Mouse (Mus musculus) kidney, postnatal 14 days (tissue): ENCODE data around the gene Spock1.

Source experiments
- DNase-seq: peaks from one replicate; pipeline ENCODE4 v3.0.0; 2022; ENCODE audit warnings: mixed read lengths

The Spock1 gene

DNA sequence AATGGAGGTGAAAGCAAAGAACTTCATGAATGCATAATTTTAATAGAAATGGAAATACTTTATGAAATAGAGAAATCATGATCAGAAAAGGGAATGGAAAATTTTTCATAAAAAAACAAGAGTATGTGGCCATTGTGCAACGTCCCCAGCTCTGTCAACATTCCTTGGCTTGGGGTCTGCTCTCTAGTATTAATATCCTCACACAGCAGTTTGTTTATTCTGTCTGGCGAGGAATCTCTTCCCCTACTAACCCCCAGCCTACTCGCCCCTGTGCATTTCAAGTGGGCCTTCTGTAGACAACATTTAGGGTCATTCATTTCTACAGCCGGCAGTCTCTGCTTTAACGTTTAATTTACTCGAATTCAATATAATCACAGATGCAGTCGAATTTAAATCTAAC lies 181.5 kb downstream of the Spock1 start:
- DNase-seq, result no peak

DNA sequence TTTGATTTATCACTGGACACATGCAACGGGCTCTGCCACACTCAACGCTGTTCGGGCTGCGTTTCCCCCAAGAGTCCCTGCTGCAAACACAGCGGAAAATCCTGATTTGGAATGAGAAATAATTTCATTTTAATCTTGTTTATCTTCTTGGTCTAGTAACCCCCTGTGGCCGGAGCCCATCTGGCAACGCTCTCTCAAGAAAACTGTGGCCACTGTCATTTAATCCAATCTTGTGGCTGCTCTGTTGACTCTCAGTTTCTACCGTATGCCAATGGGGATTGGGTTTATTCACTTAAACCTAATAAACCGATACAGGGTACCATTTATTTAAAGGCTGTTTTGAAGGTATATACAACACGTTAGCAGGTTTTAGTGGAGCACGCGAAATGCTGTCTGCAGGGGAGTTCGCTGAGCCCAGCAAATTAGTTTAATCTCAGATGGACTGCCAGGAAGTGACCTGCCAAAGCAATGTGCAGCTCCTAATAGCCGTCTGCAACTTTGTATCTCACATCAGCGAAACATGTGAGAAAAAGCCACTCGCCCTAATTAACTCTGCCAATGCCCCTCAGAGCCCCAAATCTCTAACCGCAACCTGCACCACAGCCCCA lies 185.7 kb downstream of the Spock1 start:
- peak; percentile 7 for DNase-seq

DNA sequence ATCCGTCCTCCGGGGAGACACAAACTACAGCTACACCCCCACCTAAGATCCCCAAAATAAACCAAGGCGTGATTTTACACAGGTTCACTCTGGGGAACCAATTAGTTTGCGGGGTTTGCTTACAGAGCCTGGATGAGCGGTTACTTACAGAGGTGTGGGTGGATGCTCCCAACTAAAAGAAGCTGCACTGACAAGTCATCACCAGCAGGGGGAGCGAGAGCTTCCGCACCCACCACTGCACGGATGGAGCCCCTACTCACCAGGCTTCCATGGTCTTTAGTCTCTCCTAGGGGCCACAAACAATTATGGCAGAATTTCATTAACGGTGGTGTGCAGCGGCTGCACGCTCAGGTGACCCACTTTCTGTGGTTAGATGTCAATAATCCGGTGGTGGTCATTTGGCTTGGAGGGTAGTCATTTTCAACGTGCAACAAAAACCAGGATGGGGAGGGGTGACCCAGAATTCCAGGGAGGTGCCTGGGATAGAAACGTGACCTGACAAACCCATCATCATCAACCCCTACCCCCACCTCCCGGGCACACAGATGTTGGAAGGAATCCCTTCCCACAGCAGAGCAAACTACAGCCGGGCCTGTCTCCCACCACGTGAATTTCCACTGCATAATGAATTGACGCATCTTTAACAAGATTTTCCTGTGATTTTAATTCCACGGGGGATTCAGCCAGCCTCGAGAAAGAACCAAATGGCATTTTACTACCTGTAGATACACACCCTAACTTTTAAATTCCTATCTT lies 186.4 kb downstream of the Spock1 start:
- DNase-seq, result peak; percentile 14

DNA sequence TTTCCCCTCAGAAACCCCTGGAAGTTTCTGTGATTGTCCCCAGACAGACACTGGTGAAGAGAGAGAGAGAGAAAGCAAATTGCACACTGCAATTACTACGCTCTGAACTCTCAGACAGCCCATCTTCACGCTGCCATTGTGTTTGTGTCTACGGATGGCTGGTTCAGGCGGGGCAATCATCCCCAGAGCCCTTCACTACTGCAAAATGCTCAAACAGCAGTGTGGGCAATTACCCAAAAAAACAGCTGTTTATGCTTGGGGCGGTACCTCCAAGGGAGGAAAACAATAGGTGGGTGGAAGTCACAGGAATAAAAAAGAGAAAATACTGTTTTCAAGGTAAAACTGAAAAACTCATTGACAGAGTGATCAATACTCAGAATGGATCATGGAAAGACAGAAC lies 190.0 kb downstream of the Spock1 start:
- no peak for DNase-seq

DNA sequence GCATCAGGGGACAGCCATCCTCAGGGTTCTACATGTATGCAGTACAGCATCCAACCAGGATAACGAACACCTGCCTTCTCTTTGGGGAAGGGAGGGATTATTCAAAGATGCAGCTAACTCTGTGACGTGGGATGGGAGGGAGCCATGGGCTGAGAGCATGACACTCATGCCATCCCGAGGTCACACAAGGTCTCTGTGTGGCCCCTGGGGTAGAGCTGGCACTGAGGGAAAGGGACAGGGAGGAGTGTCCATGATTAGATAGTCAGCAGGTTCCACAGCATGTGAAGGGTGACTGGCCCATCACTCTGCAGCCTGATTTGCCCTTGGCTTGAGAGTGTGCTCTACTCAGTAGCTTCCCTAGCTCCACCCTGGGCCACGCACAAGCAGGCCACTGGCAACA lies 195.2 kb downstream of the Spock1 start:
- no peak for DNase-seq

DNA sequence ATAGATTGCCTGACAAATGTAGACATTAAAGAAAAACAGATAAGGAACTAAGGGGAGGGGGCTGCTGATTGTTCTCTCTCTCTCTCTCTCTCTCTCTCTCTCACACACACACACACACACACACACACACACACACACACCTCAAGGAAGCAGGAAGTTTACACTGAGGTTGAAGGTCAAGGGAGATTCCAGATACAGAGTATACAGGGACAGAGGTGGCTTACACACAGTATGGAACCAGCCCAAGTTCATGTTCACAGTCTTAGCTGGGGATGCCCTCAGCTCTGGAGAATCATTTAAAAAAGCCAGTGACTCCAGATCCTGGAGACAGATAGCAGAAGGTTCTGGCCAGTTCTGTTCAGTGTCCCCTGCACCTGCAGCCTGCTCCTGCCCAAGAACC lies 199.7 kb downstream of the Spock1 start:
- DNase-seq, result no peak

DNA sequence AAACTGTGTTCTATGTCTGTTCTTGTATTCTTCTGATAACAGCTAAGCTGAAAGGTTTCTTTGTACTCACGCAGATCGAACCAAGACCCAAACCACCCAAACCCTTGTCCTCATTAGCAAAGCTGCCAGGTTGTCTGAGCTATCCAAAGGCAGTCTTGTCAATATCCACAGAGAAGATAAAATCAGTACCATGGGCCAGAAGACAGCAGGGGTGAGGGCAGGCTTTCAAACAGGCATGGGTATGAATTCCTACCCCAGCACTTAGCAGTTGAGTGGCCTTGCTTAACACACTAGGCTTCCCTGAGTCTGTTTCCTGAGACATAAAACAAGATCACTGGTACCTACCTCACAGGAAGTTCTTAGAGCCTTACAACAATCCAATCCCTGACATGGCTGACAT lies 205.2 kb downstream of the Spock1 start:
- no peak for DNase-seq

DNA sequence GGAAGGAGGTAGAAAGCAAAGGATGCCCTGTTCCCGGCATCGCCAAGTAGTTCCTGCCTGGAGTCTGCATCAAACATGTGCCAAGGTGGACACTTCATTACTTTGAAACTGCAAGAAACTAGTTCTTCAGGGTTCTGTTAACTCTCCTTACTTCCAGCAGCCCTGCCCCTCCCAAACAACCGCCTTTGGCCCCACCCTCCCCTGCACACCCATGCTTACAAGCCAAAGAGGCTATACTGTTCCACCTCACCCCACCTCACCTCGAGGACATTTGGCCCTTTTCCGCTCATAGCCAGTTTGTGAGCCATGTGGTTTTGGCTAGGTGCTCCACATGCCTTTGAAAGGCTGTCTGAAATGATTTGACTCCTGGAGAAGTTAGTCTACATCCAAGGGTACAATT lies 211.4 kb downstream of the Spock1 start:
- no peak for DNase-seq

DNA sequence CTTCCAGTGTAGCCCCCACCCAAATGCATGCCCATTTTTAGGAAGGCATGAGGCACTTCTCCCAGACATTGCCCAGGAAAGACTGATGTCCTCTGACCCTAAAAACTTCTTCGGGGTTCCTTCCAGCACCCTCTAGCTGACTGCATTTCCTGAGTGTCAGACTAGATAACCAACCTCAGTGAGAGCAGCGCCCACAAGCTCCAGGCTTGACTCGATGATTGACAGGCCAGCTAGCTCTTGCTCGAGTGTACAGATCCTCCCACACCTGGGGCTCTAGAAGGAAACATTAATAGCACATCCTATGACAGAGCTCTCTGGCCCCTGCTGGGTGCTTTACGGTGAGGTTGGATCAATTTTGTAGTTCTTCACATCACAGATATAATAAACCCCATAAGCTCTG lies 219.2 kb downstream of the Spock1 start:
- DNase-seq, result no peak

DNA sequence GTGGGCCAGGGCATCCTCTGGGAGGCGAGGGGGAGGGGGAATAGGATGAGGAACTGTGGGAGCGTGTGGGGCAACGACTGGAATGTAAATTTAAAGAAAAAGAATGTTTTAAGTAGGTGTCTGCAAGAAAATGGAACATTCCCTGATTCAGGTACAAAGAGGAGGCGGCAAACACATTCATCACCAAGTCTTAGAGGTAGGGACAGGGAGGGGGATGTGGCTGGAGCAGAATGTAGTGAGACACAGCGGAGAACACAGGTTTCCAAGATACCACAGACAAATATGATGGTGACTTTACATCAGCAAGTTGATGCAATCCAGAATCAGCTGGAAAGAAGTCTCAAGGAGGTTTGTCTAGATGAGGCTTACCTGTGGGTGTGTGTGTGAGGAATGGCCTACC lies 221.7 kb downstream of the Spock1 start:
- DNase-seq, result no peak

DNA sequence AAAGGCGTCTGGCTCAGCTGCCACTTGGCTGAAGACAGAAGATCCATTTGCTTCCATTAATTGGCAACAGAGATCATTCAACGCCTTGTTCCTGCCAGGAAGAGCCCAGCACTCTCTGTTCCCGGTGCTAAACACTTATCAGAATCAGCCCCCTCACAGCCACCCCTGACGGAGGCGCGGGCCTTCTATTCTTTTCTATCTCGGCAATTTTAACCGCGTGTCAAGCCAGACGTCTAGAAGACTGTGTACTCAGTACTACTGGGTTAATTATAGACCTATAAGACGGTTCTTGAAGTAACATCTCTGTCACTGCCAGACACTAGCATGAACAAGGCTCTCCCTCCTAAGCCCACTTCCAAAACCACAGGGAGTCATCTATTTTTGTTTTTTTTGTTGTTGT lies 222.9 kb downstream of the Spock1 start:
- DNase-seq, result no peak

DNA sequence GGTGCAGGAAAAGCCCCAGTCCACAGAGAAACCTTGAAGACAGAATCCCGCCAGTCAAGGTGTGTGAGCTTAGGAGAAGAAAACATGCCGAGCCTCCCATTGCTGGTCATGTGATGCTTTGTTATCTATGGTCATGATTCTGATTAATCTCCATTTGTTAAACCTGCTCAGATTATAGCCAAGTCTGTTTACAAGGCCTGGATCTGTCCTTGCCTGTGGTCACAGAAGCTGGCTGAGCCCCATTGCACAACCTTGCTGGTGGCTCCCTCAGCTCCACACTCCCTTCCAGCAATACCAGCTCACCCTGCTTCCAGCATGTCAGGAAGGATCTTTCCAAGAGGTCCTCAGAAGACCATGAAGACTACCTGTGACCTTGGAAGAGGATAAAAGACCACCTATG lies 228.5 kb downstream of the Spock1 start:
- no peak for DNase-seq

DNA sequence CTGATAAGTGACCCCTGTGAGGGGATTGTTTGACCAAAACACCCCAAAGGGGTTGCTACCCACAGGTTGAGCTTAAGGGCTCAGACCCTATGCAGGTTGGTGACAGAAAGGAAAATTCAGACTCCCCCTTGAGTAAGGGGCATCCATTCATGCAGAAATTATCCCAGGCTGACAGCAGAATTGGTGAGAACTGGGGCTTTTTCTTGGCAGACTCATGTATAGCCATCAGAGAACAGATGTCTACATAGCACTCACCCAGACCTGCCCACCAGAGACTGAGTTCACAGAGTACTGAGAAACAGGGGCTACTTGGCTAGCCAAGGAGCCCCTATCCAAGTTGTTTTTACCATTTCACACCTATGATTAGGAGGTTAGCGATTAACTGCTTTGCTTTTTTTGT lies 231.3 kb downstream of the Spock1 start:
- DNase-seq, result no peak

DNA sequence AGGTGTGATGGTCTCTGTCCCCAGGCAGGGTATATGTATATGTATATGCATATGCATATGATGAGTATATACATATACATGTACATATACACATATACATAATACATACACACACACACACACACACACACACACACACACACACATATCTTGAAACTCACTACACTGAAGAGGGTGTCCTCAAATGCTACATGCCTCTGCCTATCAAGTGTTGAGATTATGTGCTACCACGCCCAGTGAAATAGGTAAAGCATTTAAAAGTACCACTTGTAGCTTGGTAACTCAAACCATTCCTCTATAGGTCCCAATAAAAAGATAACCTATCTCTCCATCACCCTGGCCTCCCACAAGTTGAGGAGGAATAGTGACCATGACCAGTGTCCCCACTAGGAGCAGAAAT lies 234.7 kb downstream of the Spock1 start:
- no peak for DNase-seq

DNA sequence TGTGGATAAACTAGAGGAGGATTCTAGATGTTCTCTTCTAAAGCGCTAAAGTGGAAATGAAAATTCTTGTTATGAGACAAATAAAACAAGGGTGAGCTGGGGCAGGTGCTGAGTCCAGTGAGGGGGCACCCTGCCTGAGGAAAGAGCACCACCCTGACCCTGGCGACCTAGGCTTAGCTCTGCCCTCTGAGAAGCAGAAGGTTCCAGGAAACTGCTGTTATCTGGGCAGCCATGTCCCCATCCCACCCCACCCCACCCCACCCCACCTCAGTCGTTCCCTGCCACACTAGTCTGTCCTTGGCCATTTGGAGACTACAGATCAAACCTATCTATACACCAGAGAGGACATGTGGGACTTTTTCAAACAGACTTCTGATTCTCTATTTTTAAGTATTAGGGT lies 235.4 kb downstream of the Spock1 start:
- DNase-seq, result no peak

DNA sequence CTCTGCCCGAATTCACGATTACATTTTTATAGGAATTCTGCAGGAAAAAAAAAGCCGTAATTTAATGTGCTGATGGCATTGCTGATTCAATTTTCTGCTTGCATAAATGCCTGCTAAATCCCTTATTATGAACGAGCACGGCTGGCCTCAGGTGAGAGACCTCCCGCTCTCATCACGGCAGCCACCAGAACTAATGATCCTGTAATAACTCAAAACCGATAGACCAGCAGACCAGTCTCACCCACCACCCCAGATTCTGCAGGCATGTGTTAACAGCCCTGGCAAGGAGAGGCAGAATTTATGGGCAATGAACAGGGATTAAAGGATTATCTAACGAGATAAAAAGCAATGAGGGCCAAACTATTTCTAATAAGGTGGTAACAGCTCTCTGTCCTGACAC lies 236.2 kb downstream of the Spock1 start:
- DNase-seq, result no peak

DNA sequence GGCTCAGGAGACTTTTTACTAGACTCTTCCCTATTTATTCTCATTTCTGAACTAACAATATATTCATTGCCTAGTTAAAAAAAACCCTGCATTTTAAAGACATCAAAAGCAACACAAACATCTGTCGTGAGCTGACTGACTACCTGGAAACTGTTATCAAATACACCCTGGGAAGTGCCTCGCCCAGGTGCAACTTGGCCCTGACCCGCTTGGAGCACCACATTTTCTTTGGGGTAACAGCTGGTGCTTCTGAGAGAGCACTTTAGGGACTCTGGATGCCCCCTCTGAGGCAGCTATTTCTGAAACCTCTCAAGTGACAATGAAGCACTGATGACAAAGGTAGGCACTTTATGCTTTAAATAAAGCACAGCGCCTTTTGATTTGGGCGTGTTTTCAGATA lies 236.8 kb downstream of the Spock1 start:
- DNase-seq, result no peak

DNA sequence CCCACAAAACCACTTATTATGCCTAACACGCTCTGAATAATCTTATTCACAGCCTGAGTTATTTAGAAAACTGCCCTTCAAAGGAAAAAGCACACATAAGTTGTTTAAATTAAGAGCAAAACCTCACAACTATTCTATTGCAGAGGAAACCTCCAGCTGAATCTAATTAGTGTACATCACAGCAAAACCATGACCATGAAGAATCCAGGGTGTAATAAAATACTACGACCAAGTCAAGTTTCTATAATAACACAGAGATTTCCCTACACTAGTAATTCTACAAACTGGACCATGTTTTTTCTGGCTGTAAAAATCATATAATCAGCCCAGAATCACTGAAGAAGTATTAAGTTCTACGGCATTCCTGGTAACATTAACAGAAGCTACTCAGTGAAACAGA lies 240.5 kb downstream of the Spock1 start:
- no peak for DNase-seq

DNA sequence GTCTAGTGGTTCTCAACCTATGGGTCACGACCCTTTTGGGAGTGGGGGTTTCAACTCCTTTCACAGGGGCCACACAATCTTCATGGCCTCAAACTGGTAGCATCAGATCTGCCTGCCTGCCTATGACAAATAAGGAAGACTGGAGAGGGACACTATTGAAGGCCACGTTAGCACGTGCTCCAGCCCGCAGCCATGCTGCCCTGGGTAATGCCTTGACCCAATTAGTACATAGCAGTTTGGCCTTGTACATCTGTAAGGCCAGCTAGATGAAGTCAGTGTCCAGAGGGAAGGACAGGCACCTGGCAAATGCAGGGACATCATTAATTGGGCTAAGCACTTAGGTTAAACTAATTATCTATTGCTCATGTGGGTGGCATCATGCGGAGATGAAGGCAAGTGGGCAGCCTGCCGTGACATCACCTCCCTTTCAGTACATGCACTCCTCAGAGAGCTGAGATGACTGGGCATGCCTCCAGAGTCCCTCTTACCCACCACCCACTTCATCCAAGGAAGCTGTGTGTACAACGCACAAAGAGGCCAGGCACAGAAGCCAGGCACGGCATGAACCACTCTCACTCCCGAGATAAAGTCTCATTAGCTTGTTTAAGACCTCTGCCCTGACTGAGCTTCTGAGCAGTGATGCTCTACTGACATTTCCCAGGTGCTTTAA lies 241.8 kb downstream of the Spock1 start:
- no peak for DNase-seq

DNA sequence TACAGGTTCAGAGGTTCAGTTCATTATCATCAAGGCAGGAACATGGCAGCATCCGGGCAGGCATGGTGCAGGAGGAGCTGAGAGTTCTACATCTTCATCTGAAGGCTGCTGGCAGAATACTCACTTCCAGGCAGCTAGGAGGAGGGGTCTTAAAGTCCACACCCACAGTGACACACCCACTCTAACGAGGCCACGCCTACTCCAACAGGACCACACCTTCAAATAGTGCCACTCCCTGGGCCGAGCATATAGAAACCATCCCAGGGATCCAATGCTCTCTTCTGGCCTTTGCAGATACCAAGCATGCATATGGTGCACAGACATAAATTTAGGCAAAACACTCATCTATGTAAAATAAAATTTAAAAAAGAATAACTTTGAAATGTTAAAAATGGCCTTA lies 245.6 kb downstream of the Spock1 start:
- DNase-seq, result no peak

DNA sequence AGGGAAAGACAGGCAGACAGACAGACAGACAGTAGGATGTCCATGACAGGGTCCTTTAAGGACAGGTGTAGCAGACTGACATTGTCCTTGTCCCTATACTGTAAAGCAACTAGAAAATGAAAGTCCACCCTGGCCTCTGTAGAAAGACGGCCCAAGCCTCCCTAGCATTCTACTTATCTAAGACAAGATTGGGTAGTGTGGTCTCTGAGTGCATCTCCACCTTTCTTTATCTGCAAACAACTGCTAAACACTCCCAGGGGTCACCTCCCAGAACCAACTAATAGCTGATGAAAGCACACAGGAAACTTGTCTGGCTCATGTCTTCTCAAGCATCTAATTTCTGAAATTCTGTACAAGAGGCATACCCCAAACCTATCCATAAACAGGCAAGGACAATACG lies 247.6 kb downstream of the Spock1 start:
- no peak for DNase-seq

DNA sequence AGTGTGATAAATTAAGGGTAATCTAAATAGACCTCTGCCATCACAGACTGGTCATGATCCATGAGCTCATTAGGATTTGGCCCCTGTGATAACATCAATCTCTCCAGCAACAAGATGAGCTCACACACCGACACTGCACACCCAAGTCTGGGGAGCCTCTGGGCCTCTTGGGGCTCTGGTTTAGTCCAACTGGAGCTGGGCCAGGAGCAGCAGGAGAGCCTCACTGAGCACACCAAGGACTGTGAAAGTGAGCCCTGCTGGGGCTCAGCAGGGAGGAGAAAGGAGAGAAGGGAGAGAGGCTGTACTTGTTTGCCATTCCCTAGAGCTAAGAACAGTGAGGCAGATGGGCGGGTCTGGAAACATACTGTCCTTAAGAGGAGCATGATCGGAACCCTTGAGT lies 248.3 kb downstream of the Spock1 start:
- DNase-seq, result no peak

DNA sequence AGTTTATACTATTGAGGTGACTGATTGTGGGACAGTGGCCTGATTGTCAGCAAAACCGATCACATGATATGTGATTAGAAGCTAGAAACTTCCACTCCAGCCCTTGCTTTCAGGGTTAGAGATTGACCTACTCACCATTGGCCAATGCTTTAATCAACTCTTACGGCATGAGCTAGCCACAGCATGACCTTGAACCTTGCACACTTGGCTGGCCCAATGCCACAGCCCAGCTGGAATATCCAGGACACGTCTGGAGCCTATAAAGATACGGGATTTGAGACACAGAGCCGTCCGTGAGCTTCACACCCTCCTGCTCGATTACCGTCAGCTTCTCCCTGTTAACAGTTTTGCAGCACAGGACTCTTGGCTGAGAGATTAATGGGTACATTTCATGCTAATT lies 251.5 kb downstream of the Spock1 start:
- no peak for DNase-seq

DNA sequence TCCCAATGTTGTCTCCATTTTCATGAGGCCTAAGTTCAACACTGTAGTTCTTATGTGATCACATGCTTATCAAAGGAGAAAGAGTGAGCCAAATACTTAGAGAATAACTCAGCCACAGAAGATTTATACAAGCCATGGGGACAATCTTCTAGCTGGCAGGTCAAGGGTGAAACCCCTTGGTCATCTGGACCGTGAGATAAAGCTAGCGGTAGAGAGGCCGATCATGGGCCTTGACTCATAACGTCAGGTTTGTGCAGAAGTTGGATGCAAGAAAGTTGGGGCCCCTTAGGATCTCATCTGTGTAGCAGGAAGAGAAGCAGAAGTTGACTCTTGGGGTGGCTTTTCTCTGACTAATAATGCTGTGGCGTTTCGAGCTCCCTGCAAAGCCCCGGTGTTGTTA lies 253.8 kb downstream of the Spock1 start:
- no peak for DNase-seq

DNA sequence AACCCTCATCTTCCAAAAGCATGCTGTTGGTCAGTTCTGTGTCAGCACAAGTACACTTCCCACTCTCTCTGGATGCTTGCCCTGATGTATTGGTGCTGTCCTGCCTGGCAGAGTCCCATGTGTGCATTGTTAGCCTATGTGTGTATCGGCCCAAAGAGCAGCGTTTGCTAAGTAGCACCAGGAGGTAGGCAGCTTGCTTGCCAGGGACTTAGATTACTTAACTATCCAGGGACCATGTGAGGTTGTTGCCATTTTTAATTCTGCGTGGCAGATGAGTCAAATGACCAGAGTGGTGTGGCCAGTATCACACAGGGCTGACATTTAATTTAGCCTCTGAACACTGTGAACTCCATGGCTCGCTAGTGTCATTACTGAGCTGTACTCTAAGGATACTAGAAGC lies 256.9 kb downstream of the Spock1 start:
- DNase-seq, result no peak
